Mouse (Mus musculus) hindlimb bud, embryonic 11.5 days (tissue): ENCODE results near the gene Ndp.

Experiments
- DNase-seq: peaks from one replicate; pipeline ENCODE4 v3.0.0-alpha.2; 2012; ENCODE audit warnings: low read depth, low spot score; ENCODE audit errors: extremely low spot score

The Ndp gene

DNA sequence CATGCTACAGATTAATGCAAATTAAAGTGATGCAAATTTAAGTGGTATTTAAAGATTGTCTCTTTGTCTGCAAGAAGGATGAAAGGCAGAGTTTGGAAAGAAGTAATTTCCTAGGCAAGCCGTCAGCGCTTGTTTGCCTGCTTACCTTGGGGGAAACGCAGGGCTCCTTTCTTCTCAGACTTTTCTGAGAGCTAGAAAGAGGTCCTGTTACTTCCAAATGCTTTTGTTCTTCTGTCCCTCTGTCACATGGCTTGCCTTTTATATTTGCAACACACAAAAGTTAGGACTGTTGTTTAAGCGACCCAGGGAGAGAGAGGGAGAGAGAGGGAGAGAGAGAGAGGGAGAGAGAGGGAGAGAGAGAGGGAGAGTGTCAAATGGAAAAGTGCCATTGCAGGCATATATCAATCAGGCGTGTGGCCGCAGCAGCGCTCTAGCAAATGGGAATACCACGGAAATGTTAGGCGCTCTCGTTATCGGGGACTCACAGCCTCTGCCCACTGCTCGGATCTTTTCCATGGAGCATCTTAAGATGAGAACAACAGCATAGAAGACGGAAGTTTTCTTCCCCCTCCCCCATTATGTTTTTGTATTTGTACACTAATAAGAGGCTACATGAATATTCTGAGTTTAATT, at the start of gene Ndp:
TSS of gene Ndp (minus strand) at position 534 of the 633 bp plus-strand sequence.
- no peak for DNase-seq

DNA sequence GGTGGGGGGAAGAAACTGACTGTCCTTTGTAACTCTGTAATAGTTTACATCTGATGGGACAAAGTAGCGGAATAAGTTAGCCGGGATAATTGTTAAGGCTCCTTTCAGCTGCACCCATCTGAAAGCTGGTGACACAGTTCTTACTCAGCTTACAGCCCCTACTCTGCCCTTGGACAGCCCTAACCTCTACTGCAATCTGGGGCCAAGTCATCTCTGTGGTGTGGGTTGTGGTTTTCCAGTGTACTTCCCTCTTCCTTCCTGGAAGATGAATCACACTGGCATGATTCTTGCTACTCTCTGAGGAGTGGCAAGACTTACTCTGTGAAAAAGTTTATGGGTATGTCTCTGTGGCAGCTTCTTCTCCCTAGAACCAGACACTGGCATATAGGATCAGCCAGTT, 43.2 kb upstream of the Ndp start:
- DNase-seq, result no peak

DNA sequence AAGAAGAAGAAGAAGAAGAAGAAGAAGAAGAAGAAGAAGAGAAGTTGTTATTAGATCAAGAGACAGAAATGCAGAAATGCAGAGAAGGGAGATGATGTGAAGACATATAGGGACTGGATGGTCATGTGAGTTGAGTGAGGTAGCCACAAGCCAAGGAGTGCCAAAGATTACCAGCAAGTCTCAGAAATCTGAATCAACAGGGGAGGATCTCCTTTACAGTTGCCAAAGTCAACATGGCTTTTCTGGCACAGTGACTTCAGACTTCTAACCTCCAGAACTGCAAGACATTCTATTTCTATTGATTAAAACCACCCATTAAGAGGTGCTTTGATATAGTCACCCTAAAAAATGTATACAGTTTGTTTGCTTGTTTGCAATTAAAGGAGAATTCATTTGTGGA, 6.4 kb upstream of the Ndp start:
- no peak for DNase-seq

DNA sequence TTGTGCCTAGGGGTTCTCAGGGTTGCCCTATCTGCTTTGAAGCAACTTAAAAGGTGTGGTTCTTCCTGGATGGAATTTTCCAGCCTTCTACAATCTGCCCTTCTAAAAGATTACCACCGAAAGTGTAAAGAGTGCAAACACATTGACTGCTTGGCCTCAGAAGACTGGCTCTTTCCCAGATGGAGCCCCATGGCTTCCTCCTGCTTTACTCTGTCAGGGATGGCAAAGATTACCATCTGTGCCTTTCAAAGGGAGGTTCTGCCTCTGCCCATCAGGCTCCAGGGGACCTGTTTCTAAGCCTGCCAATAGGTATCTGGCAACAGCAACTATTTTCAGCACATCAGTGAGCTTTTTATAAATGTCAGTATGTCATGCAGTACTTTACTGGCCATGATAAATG, 1.5 kb upstream of the Ndp start:
- DNase-seq, result no peak

DNA sequence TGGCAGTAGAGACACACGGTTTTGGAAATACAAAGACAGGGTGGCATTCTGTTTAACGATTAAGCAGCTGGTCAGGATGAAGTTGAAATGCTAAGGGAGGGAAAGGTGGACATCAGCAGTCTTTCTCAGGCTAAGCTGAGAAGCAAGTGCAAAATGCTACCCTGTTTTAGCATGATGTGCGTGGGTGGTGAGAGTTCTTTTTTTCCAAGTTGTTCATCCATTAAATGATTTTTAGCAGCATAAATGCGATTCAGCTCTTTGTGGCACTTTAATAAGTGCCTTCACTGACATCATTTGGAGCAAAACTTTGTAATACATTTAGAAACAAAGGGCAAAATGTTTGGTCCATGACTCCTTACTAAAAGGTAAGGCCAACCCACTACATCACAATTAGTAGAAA, 337 bp upstream of the Ndp start:
- no peak for DNase-seq

DNA sequence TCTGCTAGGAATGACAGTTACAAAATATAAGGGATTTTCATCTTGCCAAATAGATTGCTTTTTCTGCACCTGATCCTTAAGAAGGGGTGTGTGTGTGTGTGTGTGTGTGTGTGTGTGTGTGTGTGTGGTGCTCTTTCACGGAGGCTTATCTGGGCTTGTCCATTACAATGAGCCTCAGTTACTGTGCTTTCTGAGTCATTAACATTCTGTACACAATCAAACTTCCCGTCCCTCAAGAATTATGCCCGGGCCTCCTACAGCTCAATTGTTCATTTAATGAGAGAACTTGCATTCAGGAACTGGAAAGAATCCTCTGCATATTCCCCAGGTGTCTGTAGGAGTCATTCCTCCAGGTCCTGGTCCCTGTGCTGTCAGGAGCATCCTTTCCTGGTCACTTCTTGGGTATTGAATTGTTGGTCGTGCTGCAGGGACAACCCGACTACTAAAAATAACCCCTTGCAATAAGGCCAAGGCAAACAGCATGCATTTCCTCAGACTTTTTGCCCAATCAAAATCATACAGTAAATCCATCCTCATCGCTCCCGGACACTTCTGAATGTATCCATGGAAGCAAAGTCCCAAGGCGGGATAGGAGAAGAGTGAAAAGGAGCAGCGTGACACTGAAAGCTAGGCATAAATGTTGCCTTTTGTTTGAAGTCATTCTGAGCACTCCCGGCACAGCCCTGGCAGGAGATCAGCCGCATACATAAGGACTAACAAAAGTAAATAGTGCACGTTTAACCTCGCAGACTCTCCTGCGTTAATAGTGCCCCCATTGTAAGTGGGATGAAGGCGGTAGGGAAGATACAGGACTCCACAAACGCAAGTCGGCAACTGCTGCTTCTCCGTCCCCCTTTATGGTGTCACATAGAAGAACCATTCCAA, 1.1 kb downstream of the Ndp start:
- no peak for DNase-seq

DNA sequence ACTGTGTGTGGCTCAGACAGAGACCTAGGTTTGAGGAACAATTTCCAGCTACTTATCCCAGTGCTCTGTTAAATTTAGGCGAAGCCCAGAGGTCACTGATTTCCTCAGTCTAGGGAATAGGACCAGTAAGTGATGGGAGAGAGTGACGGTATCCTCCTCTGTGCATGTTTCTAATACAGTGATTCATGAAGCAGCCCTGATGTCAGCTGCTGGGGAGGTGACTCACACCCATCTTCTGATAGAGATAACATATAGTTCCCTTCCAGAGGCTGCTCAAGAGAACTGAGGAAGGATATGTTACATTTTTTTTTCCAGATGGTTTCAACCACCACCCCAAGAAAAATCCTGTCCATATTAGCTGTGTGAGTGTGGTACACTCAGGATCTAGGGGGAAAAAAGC, 2.9 kb downstream of the Ndp start:
- no peak for DNase-seq

DNA sequence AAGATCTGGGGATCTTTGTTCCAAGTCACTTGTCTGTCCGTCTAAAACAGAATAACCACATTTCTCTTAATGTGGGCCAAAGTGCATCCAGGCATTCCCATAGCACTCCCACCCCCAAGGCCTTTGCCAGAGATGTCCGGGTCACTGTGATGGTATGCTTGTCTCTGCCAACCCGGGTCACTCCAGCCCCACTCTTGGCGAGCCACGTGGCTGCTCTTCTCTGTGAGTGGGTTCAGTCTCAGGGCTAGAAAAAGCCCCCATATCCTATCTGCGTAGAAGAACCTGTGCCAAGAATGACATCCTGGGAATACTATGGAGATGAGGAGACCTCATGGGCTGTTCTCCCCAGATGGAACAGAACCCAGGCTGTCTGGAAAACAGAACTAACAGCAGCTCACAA, 4.0 kb downstream of the Ndp start:
- no peak for DNase-seq

DNA sequence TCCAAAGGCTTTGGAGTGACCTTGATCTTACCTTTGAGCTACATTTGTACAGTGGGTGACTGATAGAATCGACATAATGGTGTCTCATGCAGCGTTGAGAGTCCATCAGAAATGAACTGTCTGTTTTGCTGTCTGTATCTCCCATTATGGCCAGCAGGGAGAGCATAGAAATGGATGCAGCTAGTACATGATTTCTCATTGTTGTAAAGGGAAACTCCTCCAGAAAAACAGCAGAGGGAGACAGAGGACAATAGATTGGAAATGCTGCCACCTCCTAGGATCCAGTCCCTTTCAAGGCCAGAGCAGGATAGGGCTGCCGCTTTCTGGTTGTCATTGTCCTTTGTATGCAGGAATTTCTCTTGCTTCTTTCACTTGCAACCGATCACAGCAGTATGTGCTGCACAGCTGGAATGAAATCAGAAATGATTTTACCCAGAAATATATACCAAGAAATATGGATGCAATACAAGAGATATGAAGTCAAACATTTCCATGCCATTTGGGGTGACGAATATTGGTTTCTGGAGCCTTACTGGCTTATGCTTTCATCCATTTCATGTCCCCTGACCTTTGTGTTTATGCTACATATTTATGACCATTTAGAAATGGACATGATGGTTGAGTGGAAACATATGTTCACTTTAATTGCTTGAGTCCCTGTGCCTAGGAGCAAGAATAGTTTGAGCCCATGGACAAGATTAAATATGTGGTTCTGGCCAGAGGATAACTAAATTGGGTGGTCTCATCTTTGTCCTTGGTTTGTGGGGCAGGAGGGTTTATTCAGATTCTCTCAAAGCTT, 17.0 kb downstream of the Ndp start:
- no peak for DNase-seq

DNA sequence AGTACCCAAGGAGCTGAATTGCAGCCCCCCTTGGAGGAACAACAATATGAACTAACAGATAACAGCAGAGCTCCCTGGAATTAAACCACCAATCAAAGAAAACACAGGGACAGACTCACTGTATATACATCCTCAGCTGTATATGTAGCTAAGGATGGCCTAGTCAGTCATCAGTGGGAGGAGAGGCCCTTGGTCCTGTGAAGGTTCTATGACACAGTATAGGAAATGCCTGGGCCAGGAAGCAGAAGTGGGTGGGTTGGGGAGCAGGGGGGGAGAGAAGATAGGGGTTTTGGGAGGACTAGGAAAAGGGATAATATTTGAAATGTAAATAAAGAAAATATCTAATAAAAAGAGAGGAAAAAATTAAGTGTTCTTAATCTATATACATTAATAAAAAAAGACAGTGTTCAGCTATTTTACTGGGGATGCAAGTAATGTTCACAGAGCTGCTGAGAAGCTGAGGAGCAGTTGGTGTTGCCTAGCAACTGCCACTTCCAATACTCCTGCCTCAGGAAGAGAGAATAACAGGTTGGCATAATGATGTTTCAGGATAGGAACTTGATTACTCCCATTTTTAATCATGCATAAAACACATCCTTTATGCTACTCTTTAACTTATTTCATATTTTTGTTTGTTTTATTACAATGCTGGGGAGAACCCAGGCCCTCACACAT, 43.8 kb downstream of the Ndp start:
- no peak for DNase-seq

DNA sequence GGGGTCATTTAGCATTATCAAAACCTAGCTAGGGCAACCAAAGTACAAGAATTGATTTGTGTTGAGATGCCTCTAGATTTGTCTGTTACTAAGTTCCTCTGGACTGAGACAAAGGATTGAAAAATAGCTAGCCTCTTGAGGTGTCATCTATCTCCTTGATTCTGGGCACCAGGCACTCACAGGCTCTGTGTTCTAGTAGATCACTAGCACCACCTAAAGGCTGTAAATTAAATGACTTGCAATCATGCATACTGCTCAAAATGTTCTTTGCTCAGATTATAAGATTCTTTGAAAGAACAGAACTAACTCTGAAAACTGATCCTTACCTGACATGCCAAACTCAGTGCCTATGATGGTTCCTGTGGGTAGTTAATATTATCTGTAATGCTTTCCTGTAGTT, 51.3 kb downstream of the Ndp start:
- DNase-seq, result no peak

DNA sequence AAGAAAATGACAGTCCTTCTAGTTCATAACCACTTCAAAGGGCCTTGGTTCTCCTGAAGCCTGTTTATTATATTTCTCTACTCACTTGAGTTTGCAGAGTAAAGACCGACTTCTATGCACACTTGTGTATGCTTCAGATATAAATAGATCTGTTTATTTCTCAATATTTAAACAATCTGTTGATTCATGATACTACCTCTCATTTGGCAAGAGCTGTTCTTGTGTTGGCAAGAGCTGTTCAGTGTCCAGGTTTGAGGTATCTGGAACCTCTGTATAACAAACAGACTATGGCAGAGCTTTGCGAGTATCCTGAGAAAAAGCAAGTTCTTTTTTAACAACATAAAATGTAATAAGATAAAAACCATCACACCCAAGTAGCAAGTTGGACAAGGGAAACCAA, 65.5 kb downstream of the Ndp start:
- no peak for DNase-seq

DNA sequence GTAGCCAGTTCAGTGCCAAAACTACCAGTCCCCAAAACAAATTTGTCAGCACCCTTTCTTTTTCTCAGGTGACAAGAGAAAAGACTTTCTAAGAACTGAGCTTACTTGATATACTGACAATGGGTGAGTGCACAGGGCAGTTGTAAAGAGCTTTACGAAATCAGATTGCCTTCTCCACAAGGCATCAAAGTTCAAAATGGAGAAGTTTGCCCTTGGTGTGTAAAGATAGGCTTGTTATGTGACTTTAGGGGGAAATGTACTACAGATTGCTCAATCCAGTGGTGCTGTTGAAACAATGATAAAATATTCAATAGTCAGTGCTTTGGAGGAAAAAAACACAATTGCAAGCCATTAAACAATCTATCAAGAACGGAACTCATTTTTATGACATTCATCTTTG, 70.1 kb downstream of the Ndp start:
- DNase-seq, result no peak

DNA sequence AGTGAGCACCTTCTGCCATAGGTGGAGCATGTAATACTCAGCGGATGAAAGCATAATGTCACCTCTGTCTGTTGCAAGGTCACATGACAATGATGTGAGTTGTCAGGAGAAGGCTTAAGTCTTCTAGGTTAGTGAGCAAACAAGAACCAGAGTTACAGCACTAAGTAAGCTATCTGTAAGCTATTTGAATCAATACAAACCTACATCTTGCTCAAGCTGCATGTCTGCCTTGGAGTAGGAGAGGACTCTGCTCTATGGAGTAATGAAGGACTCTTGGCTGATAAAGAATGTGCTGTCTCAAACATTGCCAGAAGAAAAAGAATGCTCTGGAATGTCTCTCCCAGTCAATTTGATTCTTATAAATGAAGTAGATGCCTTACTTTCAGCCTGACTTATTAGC, 74.3 kb downstream of the Ndp start:
- DNase-seq, result no peak

DNA sequence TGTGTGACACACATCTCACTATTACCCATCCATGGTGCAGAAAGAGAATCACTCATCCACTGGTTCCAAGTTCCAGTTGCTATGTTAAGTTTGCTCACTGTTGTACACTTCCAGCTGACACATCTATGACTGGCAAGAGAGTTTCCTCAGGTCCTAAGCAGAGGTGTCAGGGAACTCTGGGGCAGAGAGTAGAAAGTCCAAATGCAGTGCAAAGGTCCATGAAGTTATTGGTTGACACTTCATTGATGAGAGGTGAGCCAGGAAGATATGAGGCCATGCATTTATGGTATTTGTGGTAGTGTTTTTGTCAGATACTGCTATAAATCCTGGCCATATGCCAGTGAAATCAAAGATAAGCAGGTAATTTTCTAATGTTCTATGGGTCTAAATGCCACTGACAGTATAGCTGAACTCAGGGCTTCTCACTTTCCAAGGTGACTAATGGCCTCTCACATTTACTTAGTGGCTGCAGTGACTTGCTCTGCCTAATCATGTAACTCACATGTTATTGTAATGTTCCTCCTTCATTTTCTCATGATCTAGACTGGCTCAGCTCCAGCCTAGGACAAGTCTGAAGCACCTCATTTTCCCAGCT, 75.0 kb downstream of the Ndp start:
- no peak for DNase-seq
